Mouse (Mus musculus): ENCODE measurements at regions not wholly inside any gene's neighbourhood (a gene's known extent, or its start where the extent isn't known, plus 50 kb on each side); places are given as distances from the start of the nearest gene placed in this dataset.

DNA sequence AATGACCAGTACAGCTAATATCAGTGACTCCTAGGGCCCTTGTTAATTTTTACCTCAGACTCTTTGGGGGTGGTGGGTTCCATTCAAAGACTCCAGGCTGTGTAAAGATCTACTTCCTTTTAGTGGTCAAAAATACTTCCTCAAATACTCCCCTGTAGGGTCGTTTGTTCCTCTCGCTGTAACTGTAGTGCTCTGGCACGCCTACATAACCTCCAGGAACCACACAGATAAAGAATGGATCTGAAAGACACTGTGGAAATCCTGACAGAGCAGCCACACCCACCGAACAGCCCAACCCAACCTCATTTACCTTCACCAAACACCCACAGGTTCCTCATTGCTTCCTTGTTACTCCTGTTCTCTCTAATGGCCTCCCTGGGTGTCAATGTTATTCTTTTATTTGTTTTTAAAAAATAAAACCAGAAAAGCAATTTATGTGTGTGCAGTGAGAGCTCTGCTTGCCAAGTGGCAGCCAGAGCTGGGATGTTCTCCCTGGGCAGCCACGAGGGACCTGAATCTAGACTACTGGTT is 119.7 kb downstream of the Mtx3 start:
- no peak overlapping the region for H3K9ac ChIP-seq (ENCODE audit: low read depth, poor library complexity, severe bottlenecking)
- no peaks in the 10 kb centered on the region for H3K36me3 ChIP-seq (ENCODE audit: control insufficient read depth, insufficient read depth, low read length, poor library complexity, severe bottlenecking)
- TF ChIP-seq EP300 (IDR thresholded peaks at IDR 0.05; ENCODE audit: insufficient read depth, low read depth, low read length) (no peak), CTCF (IDR thresholded peaks at IDR 0.05; ENCODE audit: low read depth, low read length) (no peak), POLR2A (IDR thresholded peaks at IDR 0.05; ENCODE audit: insufficient read depth, low read length) (no peak)
- H3K27ac ChIP-seq (ENCODE audit: insufficient read depth, low read length) = no peak overlapping the region
- no peaks in the 10 kb centered on the region for H3K9me3 ChIP-seq (replicated peaks; ENCODE audit: control insufficient read depth, insufficient read depth, low read length, poor library complexity, severe bottlenecking)
- no peaks in the 10 kb centered on the region for H3K4me1 ChIP-seq (ENCODE audit: control insufficient read depth, insufficient read depth, low read length)
- no peak overlapping the region for H3K4me3 ChIP-seq (ENCODE audit: low read depth, low read length)
- H3K27me3 ChIP-seq (ENCODE audit: control insufficient read depth, insufficient read depth, low read length, poor library complexity, severe bottlenecking) = no peaks in the 10 kb centered on the region; the same call in 1 of the 2 replicates

DNA sequence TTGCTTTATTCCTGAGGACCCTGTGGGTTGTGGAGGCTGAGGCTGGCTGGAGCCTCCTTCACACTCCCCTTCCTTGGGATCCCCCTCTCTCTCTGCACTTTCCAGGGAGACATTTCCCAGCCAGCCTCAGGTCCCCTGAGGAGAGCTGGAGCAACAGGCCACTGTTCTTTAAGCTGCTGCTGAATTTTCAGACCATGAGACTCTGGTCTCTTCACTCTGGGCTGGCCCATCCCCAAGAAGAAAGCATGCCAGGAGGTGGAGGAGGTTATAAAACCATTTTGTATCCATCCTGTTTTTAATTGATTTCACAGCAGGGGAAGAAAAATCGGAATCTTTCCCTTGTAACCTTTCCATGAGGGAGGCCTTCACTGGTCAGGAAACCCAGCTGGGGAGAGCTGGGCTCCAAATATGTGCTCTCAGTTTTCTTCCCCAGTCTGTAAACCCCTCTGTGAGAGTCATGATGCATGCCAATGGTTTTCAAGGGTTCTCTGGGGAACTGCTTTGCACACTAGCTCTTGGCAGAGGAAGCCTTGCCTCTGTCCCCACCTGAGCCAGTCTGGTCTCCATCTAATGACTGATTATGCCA is 122.6 kb downstream of the Mtx3 start:
- H3K9me3 ChIP-seq (replicated peaks; ENCODE audit: control insufficient read depth, insufficient read depth, low read length, poor library complexity, severe bottlenecking) = no peaks in the 10 kb centered on the region; the same call in 1 of the 2 replicates
- no peak overlapping the region for H3K27ac ChIP-seq (ENCODE audit: insufficient read depth, low read length)
- no peak overlapping the region for H3K4me3 ChIP-seq (ENCODE audit: low read depth, low read length)
- TF ChIP-seq CTCF (IDR thresholded peaks at IDR 0.05; ENCODE audit: low read depth, low read length) (no peak), POLR2A (IDR thresholded peaks at IDR 0.05; ENCODE audit: insufficient read depth, low read length) (no peak), EP300 (IDR thresholded peaks at IDR 0.05; ENCODE audit: insufficient read depth, low read depth, low read length) (no peak)
- no peaks in the 10 kb centered on the region for H3K27me3 ChIP-seq (ENCODE audit: control insufficient read depth, insufficient read depth, low read length, poor library complexity, severe bottlenecking)
- H3K9ac ChIP-seq (ENCODE audit: low read depth, poor library complexity, severe bottlenecking) = no peak overlapping the region
- no peaks in the 10 kb centered on the region for H3K36me3 ChIP-seq (ENCODE audit: control insufficient read depth, insufficient read depth, low read length, poor library complexity, severe bottlenecking)
- no peaks in the 10 kb centered on the region for H3K4me1 ChIP-seq (ENCODE audit: control insufficient read depth, insufficient read depth, low read length)

DNA sequence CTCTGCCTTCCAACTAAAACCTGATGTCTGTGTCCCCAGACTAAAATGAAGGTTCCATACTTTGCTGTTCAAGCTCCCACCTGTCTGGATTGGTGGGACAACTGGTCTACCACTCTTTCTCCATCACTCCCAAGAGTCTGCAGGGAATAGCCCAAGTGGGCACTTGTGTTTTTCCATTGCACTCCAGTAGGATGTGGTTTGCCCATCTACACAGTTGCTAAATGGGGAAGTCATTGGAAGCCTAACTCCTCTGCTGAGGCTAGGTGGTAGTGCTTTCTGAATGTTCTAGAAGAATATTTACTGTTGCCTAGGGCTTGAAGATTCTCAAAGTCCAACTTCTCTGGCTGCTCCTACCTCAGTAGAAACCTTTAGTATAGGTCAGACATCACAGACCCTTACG is 125.0 kb downstream of the Mtx3 start:
- Histone ChIP-seq H3K4me1 (ENCODE audit: control insufficient read depth, insufficient read depth, low read length) (no peaks in the 10 kb centered on the region), H3K9ac (ENCODE audit: low read depth, poor library complexity, severe bottlenecking) (no peak overlapping the region), H3K27me3 (ENCODE audit: control insufficient read depth, insufficient read depth, low read length, poor library complexity, severe bottlenecking) (no peaks in the 10 kb centered on the region), H3K36me3 (ENCODE audit: control insufficient read depth, insufficient read depth, low read length, poor library complexity, severe bottlenecking) (no peaks in the 10 kb centered on the region), H3K27ac (ENCODE audit: insufficient read depth, low read length) (no peak overlapping the region), H3K9me3 (replicated peaks; ENCODE audit: control insufficient read depth, insufficient read depth, low read length, poor library complexity, severe bottlenecking) (no peaks in the 10 kb centered on the region; the same call in 1 of the 2 replicates), H3K4me3 (ENCODE audit: low read depth, low read length) (no peak overlapping the region)
- no peak for TF ChIP-seq POLR2A (IDR thresholded peaks at IDR 0.05; ENCODE audit: insufficient read depth, low read length)
- no peak for TF ChIP-seq CTCF (IDR thresholded peaks at IDR 0.05; ENCODE audit: low read depth, low read length)
- TF ChIP-seq EP300 (IDR thresholded peaks at IDR 0.05; ENCODE audit: insufficient read depth, low read depth, low read length) = no peak

DNA sequence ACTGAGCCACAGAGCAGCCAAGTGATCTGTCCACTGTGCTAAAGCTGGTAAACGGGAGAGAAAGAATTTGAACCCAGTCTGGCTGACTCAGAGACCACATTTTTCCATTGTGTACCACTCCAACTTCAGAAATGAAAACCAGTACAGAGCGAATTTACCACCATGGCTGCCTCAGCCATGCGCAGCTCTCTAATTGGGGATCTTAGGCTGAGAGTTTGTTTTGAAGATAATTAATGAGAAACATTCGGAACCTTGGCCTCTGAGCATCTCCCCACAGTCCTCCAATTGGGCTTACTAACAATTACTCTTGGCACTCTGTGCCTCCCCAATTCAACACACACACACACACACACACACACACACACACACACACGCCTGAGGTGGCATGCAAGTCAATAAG is 128.3 kb downstream of the Mtx3 start:
- Histone ChIP-seq H3K36me3 (ENCODE audit: control insufficient read depth, insufficient read depth, low read length, poor library complexity, severe bottlenecking) (no peaks in the 10 kb centered on the region), H3K4me3 (ENCODE audit: low read depth, low read length) (no peak overlapping the region), H3K9me3 (replicated peaks; ENCODE audit: control insufficient read depth, insufficient read depth, low read length, poor library complexity, severe bottlenecking) (no peaks in the 10 kb centered on the region; the same call in 1 of the 2 replicates), H3K4me1 (ENCODE audit: control insufficient read depth, insufficient read depth, low read length) (no peaks in the 10 kb centered on the region), H3K27me3 (ENCODE audit: control insufficient read depth, insufficient read depth, low read length, poor library complexity, severe bottlenecking) (no peaks in the 10 kb centered on the region), H3K27ac (ENCODE audit: insufficient read depth, low read length) (no peak overlapping the region), H3K9ac (ENCODE audit: low read depth, poor library complexity, severe bottlenecking) (no peak overlapping the region)
- no peak for TF ChIP-seq POLR2A (IDR thresholded peaks at IDR 0.05; ENCODE audit: insufficient read depth, low read length)

DNA sequence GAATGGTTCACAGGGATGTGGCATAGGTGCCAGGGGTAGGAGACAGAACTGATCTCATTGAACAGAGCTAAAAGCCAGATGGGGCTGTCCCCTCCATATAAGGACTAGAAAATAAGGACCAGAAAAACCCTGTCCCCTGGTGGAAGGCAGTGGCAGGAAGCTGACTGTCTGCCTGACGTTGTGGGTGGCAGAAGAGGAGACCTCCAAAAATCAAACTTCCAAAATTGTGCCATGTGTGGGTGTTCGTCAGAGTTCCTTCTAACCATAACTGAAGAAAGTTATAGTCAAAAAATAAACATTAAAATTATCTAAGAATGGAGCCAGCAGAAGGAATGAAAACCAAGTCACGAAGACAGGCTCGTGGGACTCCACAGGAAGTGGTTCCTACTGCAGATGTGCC is 129.2 kb downstream of the Mtx3 start:
- TF ChIP-seq EP300 (IDR thresholded peaks at IDR 0.05; ENCODE audit: insufficient read depth, low read depth, low read length) (no peak), CTCF (IDR thresholded peaks at IDR 0.05; ENCODE audit: low read depth, low read length) (no peak), POLR2A (IDR thresholded peaks at IDR 0.05; ENCODE audit: insufficient read depth, low read length) (no peak)
- Histone ChIP-seq H3K27ac (ENCODE audit: insufficient read depth, low read length) (no peak overlapping the region), H3K36me3 (ENCODE audit: control insufficient read depth, insufficient read depth, low read length, poor library complexity, severe bottlenecking) (no peaks in the 10 kb centered on the region), H3K9me3 (replicated peaks; ENCODE audit: control insufficient read depth, insufficient read depth, low read length, poor library complexity, severe bottlenecking) (no peaks in the 10 kb centered on the region; the same call in 1 of the 2 replicates), H3K4me1 (ENCODE audit: control insufficient read depth, insufficient read depth, low read length) (no peaks in the 10 kb centered on the region), H3K9ac (ENCODE audit: low read depth, poor library complexity, severe bottlenecking) (no peak overlapping the region), H3K4me3 (ENCODE audit: low read depth, low read length) (no peak overlapping the region), H3K27me3 (ENCODE audit: control insufficient read depth, insufficient read depth, low read length, poor library complexity, severe bottlenecking) (no peaks in the 10 kb centered on the region)

DNA sequence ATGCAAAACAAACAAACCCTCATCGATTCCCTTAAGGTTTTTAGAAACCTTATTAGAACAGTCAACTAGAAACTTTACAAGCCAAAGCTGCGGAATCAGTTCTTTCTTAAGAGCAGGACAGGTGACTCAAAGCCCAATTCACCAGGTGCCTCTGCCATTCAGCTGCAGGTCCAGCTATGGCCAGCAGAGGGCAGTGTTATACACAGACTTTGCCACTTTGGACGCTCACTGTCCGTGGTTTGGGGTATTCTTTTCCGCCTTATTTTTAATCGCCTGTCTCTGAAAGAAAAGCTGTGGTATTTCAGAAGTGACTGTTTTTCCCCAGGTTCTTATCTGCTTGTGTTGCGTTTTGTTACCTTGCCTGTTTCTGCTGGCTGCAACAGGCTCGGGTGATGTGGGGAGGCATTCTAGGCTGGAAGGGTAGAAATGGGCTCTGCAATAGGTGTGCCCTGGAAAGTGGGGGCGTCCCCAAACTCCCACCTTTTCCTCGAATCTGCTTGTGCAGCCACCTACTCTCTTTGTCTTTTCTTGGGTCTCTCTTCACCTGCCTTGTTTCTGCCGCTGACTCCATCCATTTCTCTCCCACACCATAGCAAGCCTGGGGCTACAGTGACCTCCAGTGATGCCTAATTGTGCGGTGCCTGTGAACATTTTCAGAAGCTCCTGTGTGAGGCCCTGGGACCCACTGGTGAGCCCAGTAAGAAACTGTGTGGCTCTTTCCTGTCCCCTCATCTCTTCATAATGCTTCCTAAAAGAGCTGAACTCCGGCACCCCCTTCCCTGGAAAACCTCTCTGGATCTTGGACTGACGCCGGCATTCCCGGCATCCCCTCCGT is 142.4 kb downstream of the Mtx3 start:
- Histone ChIP-seq H3K9ac (ENCODE audit: low read depth, poor library complexity, severe bottlenecking) (no peak overlapping the region), H3K9me3 (replicated peaks; ENCODE audit: control insufficient read depth, insufficient read depth, low read length, poor library complexity, severe bottlenecking) (no peaks in the 10 kb centered on the region), H3K4me3 (ENCODE audit: low read depth, low read length) (peak overlapping the region; percentile 37), H3K27me3 (ENCODE audit: control insufficient read depth, insufficient read depth, low read length, poor library complexity, severe bottlenecking) (no peaks in the 10 kb centered on the region), H3K27ac (ENCODE audit: insufficient read depth, low read length) (no peak overlapping the region), H3K36me3 (ENCODE audit: control insufficient read depth, insufficient read depth, low read length, poor library complexity, severe bottlenecking) (no peaks in the 10 kb centered on the region), H3K4me1 (ENCODE audit: control insufficient read depth, insufficient read depth, low read length) (no peaks in the 10 kb centered on the region)
- TF ChIP-seq CTCF (IDR thresholded peaks at IDR 0.05; ENCODE audit: low read depth, low read length) (peak; percentile 91), EP300 (IDR thresholded peaks at IDR 0.05; ENCODE audit: insufficient read depth, low read depth, low read length) (no peak)
